Mouse (Mus musculus) cerebellum, adult 9-10 months (tissue): ENCODE results near the gene Ebi3.

ENCODE experiments used
- DNase-seq: peaks from one replicate; pipeline ENCODE4 v3.0.0; 2022

Gene Ebi3

GRCm38 (mm10) chr17:55958918-55959728 is 6.7 kb downstream of the Ebi3 start, which contains the start of gene Yju2:
Gene Yju2 (plus strand): TSS chr17:55959099.
- peak; percentile 96 for DNase-seq

- DNase-seq, result peak; percentile 67
Measured at GRCm38 (mm10) chr17:55959946-55960740, 7.7 kb downstream of the Ebi3 start.

- no peak for DNase-seq
Measured at GRCm38 (mm10) chr17:55960791-55961190, 8.4 kb downstream of the Ebi3 start.

DNA sequence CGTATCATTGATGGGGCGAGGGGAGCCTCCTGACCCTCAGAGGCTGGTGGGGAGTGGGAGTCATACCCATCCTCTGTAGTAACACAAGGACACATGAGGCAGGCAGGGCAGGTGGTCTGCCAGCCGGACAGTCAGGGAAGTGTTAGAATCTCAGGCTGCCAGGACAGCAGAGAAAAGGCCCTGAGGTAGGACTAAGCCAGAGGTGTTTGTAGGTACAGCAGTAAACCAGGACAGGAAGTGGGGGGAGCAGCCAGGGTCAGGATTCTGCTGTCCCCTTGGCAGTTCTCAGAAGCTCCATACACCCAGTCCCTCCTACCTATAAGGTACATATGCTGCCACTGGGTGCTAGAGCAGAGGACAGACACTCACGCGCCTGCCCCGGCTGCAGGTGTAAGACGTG is 9.2 kb downstream of the Ebi3 start:
- DNase-seq, result no peak

DNA sequence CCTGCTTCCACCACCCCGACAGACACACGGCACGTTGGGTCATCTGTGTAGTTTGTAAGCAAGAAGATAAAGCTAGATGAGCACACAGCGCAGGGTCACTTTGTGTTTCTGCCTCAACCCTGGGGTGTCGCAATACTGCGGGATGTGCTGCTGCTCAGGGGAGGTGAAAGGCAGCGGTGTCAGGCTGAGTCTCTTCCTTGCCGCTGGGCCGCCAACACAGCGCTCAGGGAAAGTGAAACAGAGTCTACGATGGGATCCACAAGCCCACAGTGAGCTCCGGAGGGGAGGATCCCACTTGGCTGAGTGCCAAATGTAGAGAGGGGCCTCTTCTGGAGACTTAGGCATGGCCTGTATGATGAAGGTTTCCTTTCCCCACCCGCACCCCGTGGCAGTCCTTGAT is 10.7 kb downstream of the Ebi3 start:
- no peak for DNase-seq

- no peak for DNase-seq
Measured at GRCm38 (mm10) chr17:55964496-55964895, 12.1 kb downstream of the Ebi3 start.

GRCm38 (mm10) chr17:55964996-55965395 is 12.6 kb downstream of the Ebi3 start:
- no peak for DNase-seq

- DNase-seq, result no peak
Measured at GRCm38 (mm10) chr17:55967186-55967585, 14.7 kb downstream of the Ebi3 start.

GRCm38 (mm10) chr17:55968210-55968609 is 15.8 kb downstream of the Ebi3 start:
- no peak for DNase-seq

- DNase-seq, result no peak
Measured at GRCm38 (mm10) chr17:55969560-55969959, 17.1 kb downstream of the Ebi3 start.

DNA sequence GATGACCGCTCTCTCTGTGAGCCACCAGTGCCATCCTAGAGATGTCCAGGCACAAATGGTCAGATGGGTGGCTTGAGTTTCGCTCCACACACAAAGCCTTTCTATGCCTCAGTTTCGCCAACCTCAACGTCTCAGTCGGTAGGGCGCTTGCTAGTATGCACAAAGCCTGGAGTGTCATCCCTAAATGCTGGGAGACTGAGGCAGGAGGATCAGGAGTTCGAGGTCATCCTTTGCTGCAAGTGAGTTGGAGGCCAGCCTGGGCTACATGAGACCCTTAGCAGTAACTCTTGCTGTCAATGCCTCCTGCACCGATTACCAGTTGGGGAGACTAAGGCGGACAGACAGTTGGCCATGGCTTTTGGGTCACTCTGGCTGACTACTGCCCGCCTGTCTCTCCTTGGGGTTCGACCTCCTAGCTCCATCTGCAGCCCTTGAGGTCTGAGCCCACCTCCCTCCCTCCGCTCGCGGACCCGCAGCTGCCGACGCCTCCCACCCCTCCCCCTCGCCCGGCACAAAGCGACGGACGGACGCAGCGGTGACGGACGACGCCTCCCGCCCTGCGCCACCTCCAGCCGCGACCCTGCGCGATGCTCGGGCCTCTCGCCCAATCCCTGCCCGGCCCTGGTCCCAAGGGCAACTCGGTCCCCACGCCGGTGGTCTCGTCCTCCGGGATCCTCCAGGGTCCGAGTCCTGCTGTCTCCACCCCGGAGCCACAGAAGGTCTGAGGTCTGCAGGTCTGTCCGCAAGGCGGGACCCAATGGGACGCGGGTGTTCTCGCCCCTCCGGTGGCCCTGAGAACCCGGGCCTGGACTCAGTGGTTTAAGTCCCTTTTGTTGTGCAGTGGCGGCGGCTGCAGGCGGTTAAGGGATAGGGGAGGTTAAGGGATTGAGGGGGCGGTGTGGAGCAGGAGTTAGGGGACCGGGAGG is 17.8 kb downstream of the Ebi3 start, which contains the start of gene Shd:
Gene Shd, plus strand, starts transcription at position 502 of the 926 bp plus-strand sequence.
- DNase-seq, result no peak

DNA sequence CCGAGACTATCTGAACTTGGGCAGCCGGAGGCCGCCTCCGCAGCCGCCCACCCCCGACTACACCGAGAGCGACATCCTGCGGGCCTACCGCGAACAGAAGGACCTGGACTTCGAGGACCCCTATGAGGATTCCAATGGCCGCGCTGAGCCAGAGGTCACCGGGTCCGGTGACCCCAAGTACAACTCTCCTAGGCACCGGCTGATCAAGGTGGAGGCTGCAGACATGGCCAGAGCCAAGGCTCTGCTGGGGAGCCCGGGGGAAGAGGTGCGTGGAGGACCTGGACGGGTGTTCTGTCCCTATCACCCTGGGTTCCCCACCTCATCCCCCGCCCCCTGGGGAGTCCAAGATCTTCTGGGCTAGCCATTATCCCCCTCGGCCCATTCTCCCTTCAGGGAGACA is 19.0 kb downstream of the Ebi3 start:
- DNase-seq, result no peak

- DNase-seq, result peak; percentile 90
Measured at GRCm38 (mm10) chr17:55976255-55976862, 23.9 kb downstream of the Ebi3 start.

- DNase-seq, result no peak
Measured at GRCm38 (mm10) chr17:55977301-55977700, 24.9 kb downstream of the Ebi3 start.

DNA sequence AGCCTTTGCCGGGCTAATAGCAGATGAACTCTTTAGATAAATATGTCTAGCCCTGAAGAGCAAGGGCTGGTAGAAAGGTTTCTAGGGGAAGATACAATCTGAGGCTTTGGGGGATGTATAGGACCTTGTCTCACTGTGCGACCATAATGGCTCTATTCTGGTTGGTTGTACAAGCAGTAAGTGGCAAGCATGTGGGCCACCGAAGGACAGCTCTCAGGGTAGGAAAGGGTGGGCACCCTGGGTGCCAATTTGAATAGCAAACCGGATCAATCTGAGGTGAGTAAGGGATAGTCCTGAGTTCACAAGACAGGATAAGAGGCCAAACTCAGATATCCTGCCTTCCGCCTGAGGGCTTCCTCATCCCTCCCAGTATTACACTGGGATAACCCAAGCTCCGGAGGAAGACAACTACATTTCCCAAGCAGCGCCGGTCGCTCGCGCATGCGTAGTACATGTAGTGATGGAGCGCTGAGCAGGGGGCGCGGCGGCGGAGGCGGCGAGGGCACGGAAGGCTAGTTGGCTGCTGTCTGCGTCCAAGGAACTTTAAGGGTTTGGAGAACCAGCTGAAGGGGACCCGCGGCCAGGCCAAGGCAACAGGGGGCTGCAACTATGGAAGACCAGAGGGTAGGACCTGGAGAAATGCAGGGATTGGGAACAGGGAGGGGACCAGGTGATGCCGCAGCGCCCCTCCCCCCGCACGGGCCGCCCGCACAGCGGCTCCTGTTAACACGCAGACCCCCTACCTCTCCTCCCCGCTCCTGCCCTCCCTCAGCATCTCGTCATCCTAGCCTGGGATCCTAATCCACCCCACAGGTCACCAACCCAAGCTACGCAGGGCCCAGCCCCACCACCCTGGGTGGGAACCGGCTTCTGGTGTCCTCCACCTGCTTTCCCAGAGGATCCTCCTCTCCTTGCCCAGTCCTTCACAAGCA is 33.9 kb downstream of the Ebi3 start, which contains the start of gene Fsd1:
Gene Fsd1, plus strand, starts transcription at position 480 of the 932 bp plus-strand sequence.
- peak; percentile 88 for DNase-seq

- DNase-seq, result no peak
Measured at GRCm38 (mm10) chr17:55990278-55990898, 37.9 kb downstream of the Ebi3 start.

DNA sequence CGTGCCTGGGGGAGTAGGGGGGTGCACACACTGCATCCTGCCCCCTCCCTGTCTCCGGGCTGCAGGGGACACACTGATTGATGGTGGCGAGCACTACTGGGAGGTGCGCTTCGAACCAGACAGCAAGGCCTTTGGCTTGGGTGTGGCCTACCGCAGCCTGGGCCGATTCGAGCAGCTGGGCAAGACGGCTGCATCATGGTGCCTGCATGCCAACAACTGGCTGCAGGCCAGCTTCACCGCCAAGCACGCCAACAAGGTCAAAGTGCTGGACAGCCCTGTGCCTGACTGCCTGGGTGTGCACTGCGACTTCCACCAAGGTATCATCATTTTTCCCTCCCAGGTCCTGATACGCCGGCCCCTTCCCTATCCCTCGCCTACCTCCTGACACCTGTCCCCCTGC is 43.6 kb downstream of the Ebi3 start:
- no peak for DNase-seq

DNA sequence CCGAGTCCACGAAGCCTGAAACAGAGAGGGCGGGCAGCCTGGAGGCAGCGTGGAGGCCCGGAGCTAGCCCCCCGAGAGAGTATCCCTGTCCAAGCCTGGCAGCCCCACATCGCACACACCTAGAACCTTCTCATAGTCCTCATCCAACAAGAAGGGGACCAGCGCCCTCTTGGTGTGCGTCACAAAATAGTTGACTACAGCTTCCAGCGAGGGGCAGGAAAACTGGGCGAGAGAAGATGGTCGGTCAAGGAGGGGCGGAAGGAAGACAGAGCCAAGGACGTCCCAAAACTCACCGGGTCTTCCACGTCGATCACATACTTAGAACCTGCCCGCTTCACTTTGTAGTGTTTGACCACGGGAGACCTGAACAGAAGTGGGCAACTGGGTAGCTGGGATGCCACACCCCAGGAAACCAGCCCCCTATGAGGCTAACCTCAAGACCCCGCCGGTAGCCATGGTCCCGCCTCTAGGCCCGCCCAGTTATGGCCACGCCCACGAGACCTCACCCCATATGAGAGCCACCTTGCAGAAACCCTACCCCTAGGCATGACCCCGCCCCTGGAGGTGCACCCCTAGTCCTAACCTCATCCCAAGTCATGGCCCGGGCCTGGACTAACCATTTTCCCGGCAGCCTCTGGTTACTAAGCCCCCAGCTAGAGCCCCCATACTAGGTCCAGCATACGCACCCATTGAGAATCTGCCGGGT is 47.5 kb downstream of the Ebi3 start:
- no peak for DNase-seq

- DNase-seq, result peak; percentile 63
Measured at GRCm38 (mm10) chr17:56003000-56003399, 50.6 kb downstream of the Ebi3 start.
